Mouse (Mus musculus) spleen, adult 2 months (tissue): ENCODE measurements around the gene Sec61a2.

Experiments
- CTCF ChIP-seq: fragments of 200-500 bp; IDR thresholded peaks from 2 replicates; pipeline ENCODE4 v1.5.1; 2011; ENCODE audit warnings: mild to moderate bottlenecking, inconsistent platforms; ENCODE audit not compliant: insufficient read depth, insufficient read length, insufficient replicate concordance; ENCODE audit errors: extremely low read depth
- POLR2A ChIP-seq: fragments of 200-500 bp; IDR thresholded peaks from 2 replicates; pipeline ENCODE4 v1.6.1; 2011; ENCODE audit warnings: low read depth, low read length, inconsistent platforms

DNA sequence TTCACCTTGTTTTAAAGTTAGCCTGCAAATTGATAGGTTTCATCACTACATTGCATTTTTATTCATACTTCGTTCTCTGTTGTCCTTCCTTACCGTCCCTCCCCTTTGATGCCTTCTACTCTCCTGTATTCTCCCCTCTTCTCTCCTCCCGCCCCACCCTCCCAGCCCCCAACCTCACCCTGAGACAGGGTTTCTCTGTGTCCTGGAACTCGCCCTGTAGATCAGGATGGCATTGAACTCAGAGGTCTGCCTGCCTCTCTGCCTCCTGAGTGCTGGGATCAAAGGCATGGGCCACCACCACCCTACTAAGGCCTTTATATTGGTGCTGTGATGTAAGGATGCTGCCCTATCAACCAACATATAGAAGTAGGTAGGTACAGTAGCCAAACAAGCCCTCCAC is 47.8 kb upstream of the Sec61a2 start:
- no peak for TF ChIP-seq CTCF
- no peak for TF ChIP-seq POLR2A
